Mouse (Mus musculus) left cerebral cortex, adult 2 months (tissue): ENCODE data around the gene BC048403. TPM values are rescaled to one million over a fixed set of nuclear protein-coding genes. Genes with fewer than 3 reads are reported as not detected.

ENCODE experiments used
- DNase-seq, 2 experiments: peaks; one replicate each; pipeline ENCODE4 v3.0.0; 2021 to 2022; ENCODE audit warnings: low spot score in 2 of 2, mixed read lengths in 1 of 2; ENCODE audit errors: extremely low spot score in 1 of 2
- H3K27ac ChIP-seq: fragments of 200-600 bp; 2 replicates; pipeline ENCODE4 v1.8.1; 2022
- H3K4me3 ChIP-seq: fragments of 200-600 bp; 2 replicates; pipeline ENCODE4 v1.8.1; 2022
- CTCF ChIP-seq: fragments of 200-600 bp; IDR thresholded peaks from 2 replicates; pipeline ENCODE4 v1.8.1; 2022; ENCODE audit warnings: antibody characterized with exemption, mild to moderate bottlenecking, moderate library complexity
- intact Hi-C: fragments of 180-260 bp; cut with DNase I; formaldehyde crosslinking; loops from one replicate; pipeline ENCODE4 v1.15.1; 2025
- total RNA-seq, 2 experiments: library from RNA; stranded (reverse); gene quantifications; 2 replicates each; pipeline ENCODE4 v1.2.3; 2021

BC048403 gene
- total RNA-seq, 2 experiments from 2014 or later = 9.9 to 10.4 TPM

- intact Hi-C loops = no loop called here
- H3K27ac ChIP-seq = no peak overlapping the region
- DNase-seq = no peak
- no peak for TF ChIP-seq CTCF
- H3K4me3 ChIP-seq = no peak overlapping the region
These were observed 13.2 kb upstream of the BC048403 start for GRCm38 (mm10) chr10:121726505-121726904.

GRCm38 (mm10) chr10:121727151-121727550 lies 12.6 kb upstream of the BC048403 start:
- intact Hi-C loops = no loop called here
- DNase-seq = no peak
- Histone ChIP-seq H3K4me3 (no peak overlapping the region), H3K27ac (no peak overlapping the region)
- TF ChIP-seq CTCF = no peak

- no peak for TF ChIP-seq CTCF
- intact Hi-C loops = no loop called here
- Histone ChIP-seq H3K27ac (no peak overlapping the region), H3K4me3 (no peak overlapping the region)
- DNase-seq = no peak
These were observed 11.5 kb upstream of the BC048403 start for GRCm38 (mm10) chr10:121728226-121728625.

GRCm38 (mm10) chr10:121731048-121731725 lies 8.6 kb upstream of the BC048403 start:
- Histone ChIP-seq H3K4me3 (no peak overlapping the region), H3K27ac (no peak overlapping the region)
- intact Hi-C loops = no loop called here
- no peak for DNase-seq
- no peak for TF ChIP-seq CTCF

- intact Hi-C loops = no loop called here
- no peak for DNase-seq
- Histone ChIP-seq H3K27ac (no peak overlapping the region), H3K4me3 (no peak overlapping the region)
- no peak for TF ChIP-seq CTCF
These were observed 7.2 kb upstream of the BC048403 start for GRCm38 (mm10) chr10:121732542-121732941.

GRCm38 (mm10) chr10:121737256-121737655 lies 2.5 kb upstream of the BC048403 start:
- no peak overlapping the region for H3K4me3 ChIP-seq
- intact Hi-C loops = no loop called here
- TF ChIP-seq CTCF = no peak

GRCm38 (mm10) chr10:121742336-121742735 lies 2.6 kb downstream of the BC048403 start:
- no peak overlapping the region for H3K27ac ChIP-seq
- no peak for DNase-seq
- intact Hi-C loops = no loop called here
- TF ChIP-seq CTCF = no peak
- no peak overlapping the region for H3K4me3 ChIP-seq

More at GRCm38 (mm10) chr10:121737256-121737655, 2.5 kb upstream of the BC048403 start:
- H3K27ac ChIP-seq = no peak overlapping the region
- no peak for DNase-seq

- no peak overlapping the region for H3K4me3 ChIP-seq
- peak; percentile 62 to 73 for DNase-seq
- no peak overlapping the region for H3K27ac ChIP-seq
- intact Hi-C loops = no loop called here
- TF ChIP-seq CTCF = no peak
These were observed 10.4 kb downstream of the BC048403 start for GRCm38 (mm10) chr10:121750175-121750574.

- no peak overlapping the region for H3K4me3 ChIP-seq
- no peak for DNase-seq
- intact Hi-C loops = no loop called here
- no peak overlapping the region for H3K27ac ChIP-seq
- no peak for TF ChIP-seq CTCF
These were observed 14.5 kb downstream of the BC048403 start for GRCm38 (mm10) chr10:121754237-121754636.

- intact Hi-C loops = no loop called here
These were observed 16.1 kb downstream of the BC048403 start for GRCm38 (mm10) chr10:121755822-121756221.

GRCm38 (mm10) chr10:121756677-121757076 lies 16.9 kb downstream of the BC048403 start:
- Histone ChIP-seq H3K27ac (no peak overlapping the region), H3K4me3 (no peak overlapping the region)
- no peak for DNase-seq
- TF ChIP-seq CTCF = no peak
- intact Hi-C loops = no loop called here

More at GRCm38 (mm10) chr10:121755822-121756221, 16.1 kb downstream of the BC048403 start:
- H3K27ac ChIP-seq = no peak overlapping the region
- no peak for DNase-seq
- no peak for TF ChIP-seq CTCF
- H3K4me3 ChIP-seq = no peak overlapping the region

GRCm38 (mm10) chr10:121759095-121759494 lies 19.4 kb downstream of the BC048403 start:
- Histone ChIP-seq H3K4me3 (no peak overlapping the region), H3K27ac (no peak overlapping the region)
- no peak for DNase-seq
- TF ChIP-seq CTCF = peak; percentile 39
- intact Hi-C loops = no loop called here

- no peak overlapping the region for H3K27ac ChIP-seq
- TF ChIP-seq CTCF = no peak
- intact Hi-C loops = no loop called here
- DNase-seq = no peak
- H3K4me3 ChIP-seq = no peak overlapping the region
These were observed 22.4 kb downstream of the BC048403 start for GRCm38 (mm10) chr10:121762141-121762540.
